Mouse (Mus musculus): ENCODE measurements around the gene Dhrs7c. TPM values are rescaled to one million over a fixed set of nuclear protein-coding genes. Genes with fewer than 3 reads are reported as not detected.
A peak's percentile ranks its signal among the peaks of the same experiment; 100 is the strongest.

Gene Dhrs7c
- polyA plus RNA-seq, 1 experiment, result not detected

- Histone ChIP-seq H3K27me3 (ENCODE audit: control insufficient read depth, insufficient read depth, low read length) (no peaks in the 10 kb centered on the region), H3K27ac (ENCODE audit: insufficient read depth, low read length) (no peak overlapping the region), H3K4me3 (replicated peaks; ENCODE audit: insufficient read depth, low read depth, low read length) (no peak overlapping the region), H3K4me1 (ENCODE audit: control insufficient read depth, insufficient read depth, low read length) (no peaks in the 10 kb centered on the region)
- 65% methylated on average over 6 of the region's 6 CpGs for WGBS
- DNase-seq, result no peak
- TF ChIP-seq POLR2A (IDR thresholded peaks at IDR 0.05; ENCODE audit: borderline replicate concordance, insufficient read depth, low read length) (no peak), CTCF (IDR thresholded peaks at IDR 0.05; ENCODE audit: borderline replicate concordance, insufficient read depth, low read depth, low read length) (no peak)
Measured at GRCm38 (mm10) chr11:67853996-67854395, 56.0 kb downstream of the Dhrs7c start.

- DNase-seq, result peak in 1 of 2 experiments; percentile 20
Measured at GRCm38 (mm10) chr11:67855035-67855434, 57.0 kb downstream of the Dhrs7c start.

GRCm38 (mm10) chr11:67858518-67858917, 60.5 kb downstream of the Dhrs7c start:
- WGBS, result 80% methylated on average over 9 of the region's 9 CpGs
- TF ChIP-seq CTCF (IDR thresholded peaks at IDR 0.05; ENCODE audit: borderline replicate concordance, insufficient read depth, low read depth, low read length) (no peak), POLR2A (IDR thresholded peaks at IDR 0.05; ENCODE audit: borderline replicate concordance, insufficient read depth, low read length) (no peak)
- Histone ChIP-seq H3K27me3 (ENCODE audit: control insufficient read depth, insufficient read depth, low read length) (no peaks in the 10 kb centered on the region), H3K4me3 (replicated peaks; ENCODE audit: insufficient read depth, low read depth, low read length) (no peak overlapping the region), H3K27ac (ENCODE audit: insufficient read depth, low read length) (no peak overlapping the region), H3K4me1 (ENCODE audit: control insufficient read depth, insufficient read depth, low read length) (no peaks in the 10 kb centered on the region)
- DNase-seq, result no peak

More at GRCm38 (mm10) chr11:67855035-67855434, 57.0 kb downstream of the Dhrs7c start:
- Histone ChIP-seq H3K4me3 (replicated peaks; ENCODE audit: insufficient read depth, low read depth, low read length) (no peak overlapping the region), H3K27me3 (ENCODE audit: control insufficient read depth, insufficient read depth, low read length) (no peaks in the 10 kb centered on the region), H3K27ac (ENCODE audit: insufficient read depth, low read length) (no peak overlapping the region), H3K4me1 (ENCODE audit: control insufficient read depth, insufficient read depth, low read length) (no peaks in the 10 kb centered on the region)
- WGBS, result 32% methylated on average over 2 of the region's 2 CpGs
- TF ChIP-seq CTCF (IDR thresholded peaks at IDR 0.05; ENCODE audit: borderline replicate concordance, insufficient read depth, low read depth, low read length), result peak; percentile 65; the same call in 1 of the 2 replicates
- TF ChIP-seq POLR2A (IDR thresholded peaks at IDR 0.05; ENCODE audit: borderline replicate concordance, insufficient read depth, low read length), result no peak

- no peak for TF ChIP-seq CTCF (IDR thresholded peaks at IDR 0.05; ENCODE audit: borderline replicate concordance, insufficient read depth, low read depth, low read length)
- TF ChIP-seq POLR2A (IDR thresholded peaks at IDR 0.05; ENCODE audit: borderline replicate concordance, insufficient read depth, low read length), result no peak
- Histone ChIP-seq H3K27ac (ENCODE audit: insufficient read depth, low read length) (no peak overlapping the region), H3K4me1 (ENCODE audit: control insufficient read depth, insufficient read depth, low read length) (no peaks in the 10 kb centered on the region), H3K4me3 (replicated peaks; ENCODE audit: insufficient read depth, low read depth, low read length) (no peak overlapping the region), H3K27me3 (ENCODE audit: control insufficient read depth, insufficient read depth, low read length) (no peaks in the 10 kb centered on the region)
- 76% methylated on average over 7 of the region's 7 CpGs for WGBS
- no peak for DNase-seq
Measured at GRCm38 (mm10) chr11:67860743-67861398, 62.9 kb downstream of the Dhrs7c start.

- Histone ChIP-seq H3K27ac (ENCODE audit: insufficient read depth, low read length) (no peak overlapping the region), H3K27me3 (ENCODE audit: control insufficient read depth, insufficient read depth, low read length) (no peaks in the 10 kb centered on the region), H3K4me1 (ENCODE audit: control insufficient read depth, insufficient read depth, low read length) (no peaks in the 10 kb centered on the region), H3K4me3 (replicated peaks; ENCODE audit: insufficient read depth, low read depth, low read length) (no peak overlapping the region)
- 23% methylated on average over 7 of the region's 7 CpGs for WGBS
- TF ChIP-seq CTCF (IDR thresholded peaks at IDR 0.05; ENCODE audit: borderline replicate concordance, insufficient read depth, low read depth, low read length) (no peak), POLR2A (IDR thresholded peaks at IDR 0.05; ENCODE audit: borderline replicate concordance, insufficient read depth, low read length) (no peak)
- DNase-seq, result no peak
Measured at GRCm38 (mm10) chr11:67861399-67861838, 63.4 kb downstream of the Dhrs7c start.

GRCm38 (mm10) chr11:67865100-67865499, 67.1 kb downstream of the Dhrs7c start:
- no peak overlapping the region for H3K4me3 ChIP-seq (replicated peaks; ENCODE audit: insufficient read depth, low read depth, low read length)
- TF ChIP-seq POLR2A (IDR thresholded peaks at IDR 0.05; ENCODE audit: borderline replicate concordance, insufficient read depth, low read length) (no peak), CTCF (IDR thresholded peaks at IDR 0.05; ENCODE audit: borderline replicate concordance, insufficient read depth, low read depth, low read length) (no peak)
- H3K27me3 ChIP-seq (ENCODE audit: control insufficient read depth, insufficient read depth, low read length), result no peaks in the 10 kb centered on the region
- no peak overlapping the region for H3K27ac ChIP-seq (ENCODE audit: insufficient read depth, low read length)
- H3K4me1 ChIP-seq (ENCODE audit: control insufficient read depth, insufficient read depth, low read length), result no peaks in the 10 kb centered on the region
- WGBS, result 72% methylated on average over 5 of the region's 5 CpGs
- DNase-seq, result no peak

Other genes starting within 250 kb of the Dhrs7c start
- 0.41 and 0.86 TPM in 2 replicates for gene Rcvrn, start 102.9 kb upstream of the Dhrs7c start, polyA plus RNA-seq (2012; rRNA removed)
- gene Glp2r, start 27.0 kb upstream of the Dhrs7c start, polyA plus RNA-seq (2012; rRNA removed), result 0.03 TPM in 2 replicates
- not detected in 2 replicates for gene Gsg1l2, start 23.6 kb upstream of the Dhrs7c start, polyA plus RNA-seq (2012; rRNA removed)
- 0.44 and 0.70 TPM in 2 replicates for gene Usp43, start 124.0 kb downstream of the Dhrs7c start, polyA plus RNA-seq (2012; rRNA removed)
- gene Cfap52, start 167.5 kb downstream of the Dhrs7c start, polyA plus RNA-seq (2012; rRNA removed), result 0.72 and 1.6 TPM in 2 replicates
- 37.3 and 39.6 TPM in 2 replicates for gene Stx8, start 168.0 kb downstream of the Dhrs7c start, polyA plus RNA-seq (2012; rRNA removed)